Mouse (Mus musculus): ENCODE measurements around the gene Sipa1l1. TPM values are rescaled to one million over a fixed set of nuclear protein-coding genes. Genes with fewer than 3 reads are reported as not detected.

The Sipa1l1 gene
- polyA plus RNA-seq, 1 experiment from 2014 or later: 14.1 TPM

GRCm38 (mm10) chr12:82286804-82287203 lies 117.7 kb downstream of the Sipa1l1 start:
- no peaks in the 10 kb centered on the region for H3K9me3 ChIP-seq (ENCODE audit: control insufficient read depth, low read length)
- no peak overlapping the region for H3K4me2 ChIP-seq (replicated peaks)
- no peak for DNase-seq (ENCODE audit: low spot score)
- H3K27me3 ChIP-seq (ENCODE audit: control insufficient read depth, insufficient read depth, low read length): no peaks in the 10 kb centered on the region
- H3K27ac ChIP-seq: 0 out of 2 replicates have a peak overlapping the region, but pooled peaks have one; percentile 2
- H3K4me3 ChIP-seq (replicated peaks; ENCODE audit: low read length): no peak overlapping the region
- no peak for ATAC-seq (ENCODE audit: low FRiP score)
- peaks cover 11% of the 10 kb centered on the region for H3K4me1 ChIP-seq (replicated peaks; ENCODE audit: control insufficient read depth, insufficient read depth, low read length)
- WGBS: 45% methylated on average over 5 of the region's 5 CpGs
- H3K36me3 ChIP-seq (replicated peaks; ENCODE audit: control insufficient read depth, insufficient read depth): no peaks in the 10 kb centered on the region
- no peak overlapping the region for H3K9ac ChIP-seq

- no peak for DNase-seq (ENCODE audit: low spot score)
- Histone ChIP-seq H3K4me3 (replicated peaks; ENCODE audit: low read length) (no peak overlapping the region), H3K36me3 (replicated peaks; ENCODE audit: control insufficient read depth, insufficient read depth) (no peaks in the 10 kb centered on the region), H3K4me2 (replicated peaks) (no peak overlapping the region), H3K9ac (no peak overlapping the region), H3K27ac (no peak overlapping the region), H3K27me3 (ENCODE audit: control insufficient read depth, insufficient read depth, low read length) (no peaks in the 10 kb centered on the region), H3K9me3 (ENCODE audit: control insufficient read depth, low read length) (no peaks in the 10 kb centered on the region), H3K4me1 (replicated peaks; ENCODE audit: control insufficient read depth, insufficient read depth, low read length) (no peaks in the 10 kb centered on the region)
- WGBS: 94% methylated on average over 7 of the region's 7 CpGs
- ATAC-seq (ENCODE audit: low FRiP score): no peak
Observed at GRCm38 (mm10) chr12:82293545-82294247, 124.6 kb downstream of the Sipa1l1 start.

DNA sequence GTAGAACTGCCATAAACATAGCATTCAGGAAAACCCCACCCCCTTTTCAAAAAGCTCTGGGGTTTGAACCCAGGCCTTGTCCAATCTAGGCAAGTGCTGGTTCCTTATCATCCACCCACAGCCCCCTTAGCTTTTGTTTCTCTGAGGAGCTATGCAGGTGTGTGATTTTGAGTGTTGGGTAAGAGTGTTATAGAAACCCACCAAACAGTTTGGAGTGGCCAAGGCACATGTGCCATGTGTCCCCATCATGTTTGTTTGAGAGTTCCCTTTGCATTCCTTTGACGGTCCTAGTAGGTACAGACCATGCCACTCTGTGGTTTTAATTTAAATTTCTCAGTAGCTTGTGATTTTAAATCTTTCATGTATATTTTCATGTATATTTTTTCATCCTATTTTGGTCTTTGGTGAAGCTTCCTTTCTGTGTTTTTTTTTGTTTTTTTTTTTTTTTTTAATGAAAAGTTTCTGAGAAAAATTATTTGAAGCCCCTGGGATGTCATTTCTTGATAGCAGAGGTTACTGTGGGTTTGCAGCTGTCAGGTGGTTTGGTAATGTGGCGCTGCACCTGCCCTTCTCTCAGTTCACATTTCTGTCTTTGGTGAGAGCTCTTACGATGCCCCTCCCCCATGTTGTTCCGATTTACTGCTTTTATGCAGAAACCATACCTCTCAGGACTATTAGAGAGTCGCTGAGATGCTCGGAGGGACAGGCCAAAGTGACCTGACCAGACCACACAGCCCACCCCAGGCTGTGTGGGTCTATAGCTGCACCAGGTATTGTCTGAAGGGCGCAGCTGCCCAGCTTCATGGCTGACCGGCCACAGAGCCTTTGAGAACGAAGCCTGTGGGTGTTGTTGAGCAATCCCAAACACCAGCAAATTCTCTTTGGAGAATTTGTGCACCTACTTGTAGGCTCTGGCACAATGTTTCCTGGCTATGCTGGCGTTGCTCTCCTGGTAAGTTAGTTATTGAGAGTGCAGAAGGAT lies 126.1 kb downstream of the Sipa1l1 start:
- no peak overlapping the region for H3K9ac ChIP-seq
- H3K4me2 ChIP-seq (replicated peaks): no peak overlapping the region
- no peaks in the 10 kb centered on the region for H3K36me3 ChIP-seq (replicated peaks; ENCODE audit: control insufficient read depth, insufficient read depth)
- ATAC-seq (ENCODE audit: low FRiP score) (no peak), DNase-seq (ENCODE audit: low spot score) (no peak)
- H3K4me1 ChIP-seq (replicated peaks; ENCODE audit: control insufficient read depth, insufficient read depth, low read length): no peaks in the 10 kb centered on the region
- H3K9me3 ChIP-seq (ENCODE audit: control insufficient read depth, low read length): no peaks in the 10 kb centered on the region
- no peak overlapping the region for H3K4me3 ChIP-seq (replicated peaks; ENCODE audit: low read length)
- H3K27ac ChIP-seq: no peak overlapping the region
- H3K27me3 ChIP-seq (ENCODE audit: control insufficient read depth, insufficient read depth, low read length): no peaks in the 10 kb centered on the region
- 68% methylated on average over 10 of the region's 10 CpGs for WGBS

- Histone ChIP-seq H3K4me3 (replicated peaks; ENCODE audit: low read length) (no peak overlapping the region), H3K4me1 (replicated peaks; ENCODE audit: control insufficient read depth, insufficient read depth, low read length) (no peaks in the 10 kb centered on the region), H3K9ac (no peak overlapping the region), H3K27ac (no peak overlapping the region), H3K27me3 (ENCODE audit: control insufficient read depth, insufficient read depth, low read length) (no peaks in the 10 kb centered on the region), H3K36me3 (replicated peaks; ENCODE audit: control insufficient read depth, insufficient read depth) (no peaks in the 10 kb centered on the region), H3K4me2 (replicated peaks) (no peak overlapping the region), H3K9me3 (ENCODE audit: control insufficient read depth, low read length) (no peaks in the 10 kb centered on the region)
- WGBS: 93% methylated on average over 2 of the region's 2 CpGs
- DNase-seq (ENCODE audit: low spot score): no peak
- ATAC-seq (ENCODE audit: low FRiP score): no peak
Observed at GRCm38 (mm10) chr12:82296276-82296675, 127.2 kb downstream of the Sipa1l1 start.

DNA sequence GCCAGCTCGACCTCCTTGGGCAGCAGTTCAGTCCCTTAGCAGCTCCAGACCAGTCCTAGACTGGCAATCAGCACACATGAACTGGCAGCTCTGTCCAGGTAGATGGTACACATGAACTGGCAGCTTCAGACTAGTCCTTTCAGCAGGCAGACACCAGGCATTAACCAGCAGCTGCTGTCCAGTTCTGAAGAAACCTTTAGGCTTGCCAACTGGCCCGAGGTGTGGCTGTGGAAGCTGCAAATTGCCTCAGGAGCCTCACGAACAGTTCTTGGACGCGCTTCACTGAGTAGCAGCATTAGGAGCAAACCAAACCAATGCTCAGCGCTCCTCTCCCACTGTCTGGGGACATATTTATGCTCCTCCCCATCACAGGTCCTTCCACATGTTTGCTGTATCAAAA lies 128.1 kb downstream of the Sipa1l1 start:
- Histone ChIP-seq H3K36me3 (replicated peaks; ENCODE audit: control insufficient read depth, insufficient read depth) (no peaks in the 10 kb centered on the region), H3K4me3 (replicated peaks; ENCODE audit: low read length) (no peak overlapping the region), H3K27ac (no peak overlapping the region), H3K27me3 (ENCODE audit: control insufficient read depth, insufficient read depth, low read length) (no peaks in the 10 kb centered on the region), H3K9me3 (ENCODE audit: control insufficient read depth, low read length) (no peaks in the 10 kb centered on the region), H3K4me1 (replicated peaks; ENCODE audit: control insufficient read depth, insufficient read depth, low read length) (no peaks in the 10 kb centered on the region), H3K9ac (no peak overlapping the region), H3K4me2 (replicated peaks) (no peak overlapping the region)
- DNase-seq (ENCODE audit: low spot score) (no peak), ATAC-seq (ENCODE audit: low FRiP score) (no peak)
- 75% methylated on average over 6 of the region's 6 CpGs for WGBS

DNA sequence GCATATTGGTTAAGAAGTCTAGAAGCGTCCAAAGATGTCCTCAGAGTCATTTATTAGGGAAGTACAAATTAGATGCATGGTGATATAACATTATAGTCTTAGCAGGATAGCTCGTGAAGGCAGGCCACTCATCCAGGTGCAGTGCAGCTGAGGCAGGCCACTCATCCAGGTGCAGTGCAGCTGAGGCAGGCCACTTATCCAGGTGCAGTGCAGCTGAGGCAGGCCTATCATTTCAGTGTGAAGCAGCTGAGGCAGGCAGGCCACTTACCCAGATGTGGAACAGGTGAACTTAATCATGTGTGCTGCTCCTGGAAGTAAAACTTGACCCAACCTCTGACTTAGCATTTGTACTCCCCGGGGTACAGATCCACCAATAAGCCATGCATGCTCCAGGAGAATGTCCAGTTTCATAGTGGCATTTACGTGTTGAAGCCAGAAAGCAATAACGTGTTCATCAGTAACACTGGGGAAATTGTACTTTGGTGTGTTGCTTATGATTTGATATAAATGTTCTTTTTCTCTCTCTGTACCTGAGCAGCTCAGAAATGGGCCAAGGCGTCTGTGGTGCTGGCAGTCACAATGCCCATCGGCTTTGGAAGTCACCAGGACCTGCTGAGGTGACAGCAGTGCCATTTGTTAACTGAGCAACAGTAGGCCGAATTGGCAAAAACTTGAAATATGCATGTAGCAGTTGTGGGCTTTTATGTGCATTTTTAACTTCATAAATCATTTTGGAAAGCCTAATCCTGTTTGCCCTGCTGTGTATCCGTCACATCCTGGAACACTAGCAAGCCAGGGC lies 129.7 kb downstream of the Sipa1l1 start:
- no peak overlapping the region for H3K4me2 ChIP-seq (replicated peaks)
- WGBS: 89% methylated on average over 9 of the region's 9 CpGs
- no peaks in the 10 kb centered on the region for H3K27me3 ChIP-seq (ENCODE audit: control insufficient read depth, insufficient read depth, low read length)
- no peak overlapping the region for H3K4me3 ChIP-seq (replicated peaks; ENCODE audit: low read length)
- no peaks in the 10 kb centered on the region for H3K36me3 ChIP-seq (replicated peaks; ENCODE audit: control insufficient read depth, insufficient read depth)
- no peak overlapping the region for H3K9ac ChIP-seq
- 0 out of 2 replicates have a peak, but pooled peaks cover 1% of the 10 kb centered on the region for H3K4me1 ChIP-seq (replicated peaks; ENCODE audit: control insufficient read depth, insufficient read depth, low read length)
- H3K27ac ChIP-seq: no peak overlapping the region
- ATAC-seq (ENCODE audit: low FRiP score): no peak
- DNase-seq (ENCODE audit: low spot score): no peak
- no peaks in the 10 kb centered on the region for H3K9me3 ChIP-seq (ENCODE audit: control insufficient read depth, low read length)

DNA sequence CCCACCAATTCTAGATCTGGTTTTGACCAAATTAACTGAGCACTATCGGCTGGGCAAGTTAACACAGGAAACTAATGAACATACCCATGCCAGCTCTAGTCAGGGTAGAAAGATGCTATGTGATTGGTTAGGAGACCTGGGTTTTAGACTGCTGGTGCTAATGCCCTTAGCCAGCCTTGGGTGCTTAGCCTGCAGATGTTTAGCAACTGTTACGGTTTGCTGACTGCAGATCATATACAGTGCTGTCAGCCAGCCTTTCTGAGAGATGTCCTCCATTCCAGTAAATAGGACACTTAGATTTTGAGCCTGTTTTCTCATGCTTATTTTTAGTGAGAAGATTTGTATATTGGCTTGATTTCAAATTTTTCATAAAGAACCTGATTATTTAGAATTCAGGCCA lies 135.0 kb downstream of the Sipa1l1 start:
- no peak overlapping the region for H3K9ac ChIP-seq
- H3K4me1 ChIP-seq (replicated peaks; ENCODE audit: control insufficient read depth, insufficient read depth, low read length): peaks cover 9% of the 10 kb centered on the region; the same call in 1 of the 2 replicates
- no peak for ATAC-seq (ENCODE audit: low FRiP score)
- H3K4me3 ChIP-seq (replicated peaks; ENCODE audit: low read length): no peak overlapping the region
- H3K9me3 ChIP-seq (ENCODE audit: control insufficient read depth, low read length): no peaks in the 10 kb centered on the region
- no peaks in the 10 kb centered on the region for H3K36me3 ChIP-seq (replicated peaks; ENCODE audit: control insufficient read depth, insufficient read depth)
- DNase-seq (ENCODE audit: low spot score): no peak
- 76% methylated on average over 2 of the region's 2 CpGs for WGBS
- H3K27ac ChIP-seq: no peak overlapping the region
- no peak overlapping the region for H3K4me2 ChIP-seq (replicated peaks)
- no peaks in the 10 kb centered on the region for H3K27me3 ChIP-seq (ENCODE audit: control insufficient read depth, insufficient read depth, low read length)

- Histone ChIP-seq H3K27ac (no peak overlapping the region), H3K27me3 (ENCODE audit: control insufficient read depth, insufficient read depth, low read length) (no peaks in the 10 kb centered on the region), H3K9ac (no peak overlapping the region), H3K4me3 (replicated peaks; ENCODE audit: low read length) (no peak overlapping the region), H3K36me3 (replicated peaks; ENCODE audit: control insufficient read depth, insufficient read depth) (no peaks in the 10 kb centered on the region), H3K4me1 (replicated peaks; ENCODE audit: control insufficient read depth, insufficient read depth, low read length) (peaks cover 9% of the 10 kb centered on the region; the same call in 1 of the 2 replicates), H3K9me3 (ENCODE audit: control insufficient read depth, low read length) (no peaks in the 10 kb centered on the region), H3K4me2 (replicated peaks) (no peak overlapping the region)
- ATAC-seq (ENCODE audit: low FRiP score): no peak
- no peak for DNase-seq (ENCODE audit: low spot score)
- 83% methylated on average over 4 of the region's 4 CpGs for whole genome bisulfite sequencing
Observed at GRCm38 (mm10) chr12:82306035-82306434, 136.9 kb downstream of the Sipa1l1 start.

DNA sequence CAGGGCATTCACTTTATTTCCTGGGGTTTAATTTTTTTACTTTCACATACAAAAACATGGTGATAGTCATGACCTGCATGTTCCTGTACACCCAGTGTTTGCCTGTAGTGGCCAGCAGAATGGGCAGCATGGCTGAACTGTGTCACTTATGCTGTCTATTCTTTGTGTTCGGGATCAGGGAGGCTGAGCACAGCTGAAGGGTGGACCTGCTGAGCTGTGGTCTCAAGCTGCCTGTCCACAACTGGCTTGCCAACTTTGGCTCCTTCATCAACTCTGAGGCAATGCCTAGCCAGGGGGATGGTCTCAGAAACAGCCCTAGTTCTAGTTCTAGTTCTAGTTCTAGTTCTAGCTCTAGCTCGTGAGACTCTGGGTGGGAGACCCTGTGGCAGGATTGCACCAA lies 142.5 kb downstream of the Sipa1l1 start:
- Histone ChIP-seq H3K27ac (peak overlapping the region; percentile 23; the same call in 1 of the 2 replicates), H3K4me3 (replicated peaks; ENCODE audit: low read length) (no peak overlapping the region), H3K27me3 (ENCODE audit: control insufficient read depth, insufficient read depth, low read length) (no peaks in the 10 kb centered on the region), H3K36me3 (replicated peaks; ENCODE audit: control insufficient read depth, insufficient read depth) (no peaks in the 10 kb centered on the region), H3K4me1 (replicated peaks; ENCODE audit: control insufficient read depth, insufficient read depth, low read length) (peaks cover 5% of the 10 kb centered on the region; the same call in 1 of the 2 replicates), H3K9me3 (ENCODE audit: control insufficient read depth, low read length) (no peaks in the 10 kb centered on the region), H3K4me2 (replicated peaks) (no peak overlapping the region), H3K9ac (no peak overlapping the region)
- no peak for DNase-seq (ENCODE audit: low spot score)
- ATAC-seq (ENCODE audit: low FRiP score): no peak
- WGBS: 91% methylated on average over 2 of the region's 2 CpGs

All from hindbrain, embryonic 14.5 days (tissue).